1 mouse cellular context compared by ENCODE assay signal in the genomic region with DNA sequence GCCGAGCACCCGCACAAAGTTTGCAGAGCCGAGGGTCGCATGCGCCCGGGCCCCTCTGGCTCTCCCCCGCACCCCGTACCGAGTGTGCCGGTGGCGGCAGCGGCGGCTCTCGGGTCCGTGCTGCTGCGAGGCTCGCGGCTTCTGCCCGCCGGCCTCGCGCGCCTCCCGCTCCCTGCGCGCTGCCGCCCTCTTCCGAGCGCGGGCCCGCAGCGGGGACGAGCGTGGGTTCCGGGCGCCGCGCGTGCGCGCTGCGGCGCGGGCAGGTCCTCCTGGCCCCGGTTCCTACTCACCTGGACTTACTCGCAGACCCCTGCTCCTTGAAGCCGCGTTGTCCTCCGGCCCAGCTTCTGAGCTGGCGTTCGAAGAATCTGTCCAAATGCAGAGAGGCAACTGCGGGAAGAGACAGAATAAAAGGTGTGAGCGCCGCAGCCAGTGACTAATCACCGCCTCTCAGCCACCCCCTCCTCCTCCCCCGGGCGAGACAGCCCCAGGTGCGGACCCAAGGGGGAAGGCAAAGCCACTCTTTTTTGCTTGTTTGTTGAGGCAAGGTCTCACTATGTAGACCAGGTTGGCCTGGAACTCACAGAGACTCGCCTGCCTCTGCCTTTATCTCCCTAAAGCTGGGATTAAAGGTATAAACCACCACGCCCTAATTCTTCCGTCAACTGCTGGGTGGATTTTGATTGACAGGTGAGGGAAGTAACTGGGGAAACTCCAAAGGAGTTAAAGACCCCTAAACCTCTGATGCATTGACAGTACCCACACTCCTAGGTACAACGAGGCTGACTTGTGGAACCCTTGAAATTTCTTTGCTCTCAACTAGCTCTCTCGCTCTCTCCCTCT.
TF ChIP-seq lines count a peak whose summit lies in the region.

No protein-coding gene starts in this region.

TF ChIP-seq in CH12.LX, 34 proteins besides CTCF, POLR2A, EP300 and RAD21 (continued from another document):
- TF ChIP-seq GABPA (IDR thresholded peaks at IDR 0.05; ENCODE audit: insufficient replicate concordance, low read depth, low read length) (no peak), PAX5 (IDR thresholded peaks at IDR 0.05; ENCODE audit: low read length) (no peak), BHLHE40 (IDR thresholded peaks at IDR 0.05; ENCODE audit: low read depth, low read length) (no peak), IRF4 (IDR thresholded peaks at IDR 0.05; ENCODE audit: low read depth, low read length) (no peak; the same call in none of the 2 replicates), CHD1 (IDR thresholded peaks at IDR 0.05; ENCODE audit: low read depth, low read length) (peak; percentile 1; the same call in 1 of the 2 replicates), CHD2 (IDR thresholded peaks at IDR 0.05; ENCODE audit: low read length) (no peak), USF1 (IDR thresholded peaks at IDR 0.05; ENCODE audit: low read depth, low read length) (no peak)
